Mouse (Mus musculus) spleen, postnatal 36 days (tissue): Measurements from ENCODE around the gene Arhgef26.

Experiments
- DNase-seq, 2 experiments: peaks; one replicate each; pipeline ENCODE4 v3.0.0; 2022; ENCODE audit warnings: low spot score in 2 of 2, mixed read lengths in 1 of 2

Arhgef26 gene

DNA sequence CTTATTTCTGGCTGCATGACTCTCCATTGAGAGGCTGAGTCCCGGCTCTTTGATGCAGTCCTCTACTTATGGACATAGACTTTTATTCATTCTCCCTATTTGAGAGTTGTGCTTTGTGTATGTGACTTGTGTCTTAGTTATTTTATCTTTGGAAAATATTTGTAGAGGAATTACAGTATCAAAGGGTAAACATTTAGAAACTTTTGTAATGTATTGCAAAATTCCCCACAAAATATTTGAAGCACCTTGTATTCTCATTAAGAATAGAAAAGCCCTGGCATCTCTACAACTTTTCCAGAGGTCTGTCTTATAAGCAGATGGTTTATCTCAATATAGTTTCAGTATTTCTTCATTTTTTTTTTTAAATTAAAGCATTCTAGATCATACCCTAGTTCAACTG lies 44.7 kb downstream of the Arhgef26 start:
- no peak for DNase-seq

DNA sequence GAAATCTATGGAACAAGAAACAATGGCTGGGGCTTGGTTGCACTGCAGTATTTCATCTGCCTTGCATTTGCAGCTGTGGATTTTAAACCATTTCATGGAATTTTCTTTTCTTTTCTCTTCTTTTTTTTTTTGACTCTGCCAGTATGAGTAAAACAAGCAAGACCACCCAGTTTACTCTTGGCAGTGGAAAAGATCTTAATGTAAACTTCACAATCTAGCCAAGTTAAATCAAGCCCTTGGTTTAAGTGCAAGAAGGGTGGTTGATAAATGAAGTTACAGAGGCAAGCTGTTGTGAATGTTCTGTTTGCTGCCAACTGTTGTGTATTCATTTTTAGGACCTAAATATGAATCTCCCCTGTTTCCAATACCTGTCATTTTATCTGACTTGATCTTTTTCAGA lies 54.5 kb downstream of the Arhgef26 start:
- DNase-seq = no peak

GRCm38 (mm10) chr3:62394284-62394683 lies 56.1 kb downstream of the Arhgef26 start:
- DNase-seq = no peak

GRCm38 (mm10) chr3:62395368-62395767 lies 57.2 kb downstream of the Arhgef26 start:
- no peak for DNase-seq

GRCm38 (mm10) chr3:62396109-62396508 lies 58.0 kb downstream of the Arhgef26 start:
- no peak for DNase-seq

DNA sequence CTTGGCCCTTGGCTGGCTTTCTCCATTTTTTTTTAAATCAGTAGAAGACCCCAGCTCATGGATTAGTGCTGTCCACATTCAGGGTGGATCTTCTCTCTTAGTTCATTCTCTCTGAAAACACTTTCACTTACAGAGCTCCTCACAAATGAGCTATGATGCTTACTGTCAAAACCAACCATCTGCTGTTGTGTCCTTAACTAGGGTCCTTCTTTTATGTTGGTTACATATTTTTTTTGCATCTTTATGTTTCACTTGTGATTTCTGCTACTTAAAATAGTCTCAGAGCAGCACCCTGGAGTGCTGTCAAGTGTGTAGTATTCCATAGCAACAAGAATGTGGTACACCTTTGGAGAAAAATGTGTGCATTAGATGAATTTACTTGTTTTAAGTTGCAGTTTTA lies 60.0 kb downstream of the Arhgef26 start:
- no peak for DNase-seq

DNA sequence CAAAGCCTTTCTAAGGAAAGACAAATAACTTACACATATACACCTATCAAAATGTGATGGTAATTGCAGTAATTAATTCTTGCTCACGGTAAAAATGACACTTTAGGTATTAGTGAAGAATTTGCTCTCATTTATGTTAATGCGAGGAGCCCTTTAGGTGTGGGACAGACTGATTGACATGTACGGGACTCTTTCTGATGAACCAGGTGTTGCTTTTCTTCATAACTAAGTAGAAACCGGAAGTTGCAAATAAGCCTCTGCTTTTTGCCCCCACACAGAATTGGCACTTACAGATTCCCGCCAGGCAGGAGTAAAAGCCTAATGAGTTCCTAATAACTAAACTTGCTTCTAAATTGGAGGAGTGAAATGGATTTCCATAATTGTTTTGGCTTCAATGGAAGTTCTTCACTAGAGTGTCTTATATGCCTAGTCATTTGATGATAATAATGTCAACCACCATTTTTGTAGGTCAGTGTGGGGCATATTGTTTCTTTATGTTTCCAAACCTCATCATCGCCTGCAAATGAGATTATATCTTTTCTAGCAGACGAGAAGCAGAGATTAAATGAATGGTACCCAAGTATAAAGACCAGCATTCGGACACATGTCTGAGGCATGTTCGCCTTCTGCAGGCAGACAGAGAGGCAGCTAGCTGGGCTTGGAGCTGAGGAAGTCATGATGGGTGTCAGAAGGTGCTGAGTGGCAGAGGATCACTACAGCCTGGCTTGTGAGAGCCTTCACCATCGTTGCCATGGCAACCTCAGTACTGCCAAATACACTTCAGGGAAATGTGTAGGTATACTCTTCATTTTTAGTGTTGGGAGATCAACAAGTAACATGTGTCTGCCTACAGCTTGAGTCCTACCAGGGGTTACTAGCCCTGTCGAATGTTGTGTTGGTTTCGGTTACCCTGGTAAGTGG lies 61.9 kb downstream of the Arhgef26 start:
- no peak for DNase-seq

GRCm38 (mm10) chr3:62402466-62402865 lies 64.3 kb downstream of the Arhgef26 start:
- DNase-seq = no peak

DNA sequence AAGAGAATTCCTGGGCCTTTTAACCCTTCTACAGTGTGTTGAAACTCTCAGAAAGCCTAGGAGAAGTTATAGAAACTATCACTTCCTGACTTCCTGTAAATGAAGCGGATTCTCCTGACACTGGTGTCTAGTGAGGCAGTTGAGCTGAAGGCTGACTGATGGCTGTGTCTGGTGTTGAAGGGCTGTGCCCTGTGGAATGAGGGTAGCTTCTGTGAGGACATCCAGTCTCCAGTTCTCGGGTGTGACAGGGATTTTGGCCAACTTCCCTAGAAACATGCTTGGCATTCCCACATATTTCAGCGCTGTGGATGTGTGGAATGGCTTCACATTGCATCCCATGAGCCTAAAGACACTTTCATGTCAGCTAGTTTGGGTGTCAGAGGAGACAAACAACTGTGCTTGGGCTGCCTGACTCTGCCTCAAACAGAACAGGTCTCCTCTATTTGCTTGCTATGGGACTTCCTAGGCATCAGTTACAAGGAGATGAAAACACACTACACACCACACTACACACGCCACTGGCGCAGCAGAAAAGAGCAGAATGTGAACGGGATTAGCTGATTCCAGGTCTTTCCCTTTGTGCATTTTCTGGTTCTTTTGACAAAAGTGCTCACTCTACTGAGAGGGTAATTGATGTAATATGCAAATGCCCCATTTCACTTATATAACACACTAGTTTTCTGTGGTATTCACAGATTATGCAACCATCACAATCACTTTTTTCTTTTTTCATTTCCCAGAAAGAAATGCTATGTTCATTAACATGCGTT lies 66.5 kb downstream of the Arhgef26 start:
- no peak for DNase-seq

DNA sequence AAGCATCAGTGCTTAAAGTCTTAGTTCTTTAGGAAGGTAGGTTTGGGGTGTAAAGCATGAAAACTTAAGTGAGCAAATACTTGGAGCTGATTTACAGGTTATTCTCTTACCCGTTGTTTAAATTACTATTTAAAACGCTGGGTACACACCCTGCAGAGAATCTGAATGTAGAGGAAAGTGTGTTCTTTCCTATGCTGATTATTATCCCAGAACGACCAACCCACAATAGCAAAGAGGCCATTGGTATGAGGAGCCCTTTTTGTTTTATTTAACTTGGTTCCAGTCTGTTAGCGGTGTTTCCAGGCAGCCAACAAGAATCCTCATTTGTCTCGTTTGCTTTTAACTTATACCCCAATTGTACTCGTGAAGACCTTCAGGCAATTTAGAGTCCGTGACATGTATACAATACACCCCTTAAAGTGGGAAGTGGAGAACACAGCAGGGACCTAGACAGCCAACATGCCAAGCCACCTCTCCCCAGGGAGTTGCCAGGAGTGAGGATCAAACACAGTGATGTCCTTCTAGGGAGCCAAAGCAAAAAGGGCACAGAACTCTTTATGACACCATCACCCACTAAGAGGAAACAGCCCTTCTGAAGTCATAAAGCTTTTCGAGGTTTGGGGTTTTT lies 71.5 kb downstream of the Arhgef26 start:
- no peak for DNase-seq

- DNase-seq = no peak
Observed at GRCm38 (mm10) chr3:62410491-62410890, 72.3 kb downstream of the Arhgef26 start.

GRCm38 (mm10) chr3:62412704-62413103 lies 74.6 kb downstream of the Arhgef26 start:
- DNase-seq = no peak

DNA sequence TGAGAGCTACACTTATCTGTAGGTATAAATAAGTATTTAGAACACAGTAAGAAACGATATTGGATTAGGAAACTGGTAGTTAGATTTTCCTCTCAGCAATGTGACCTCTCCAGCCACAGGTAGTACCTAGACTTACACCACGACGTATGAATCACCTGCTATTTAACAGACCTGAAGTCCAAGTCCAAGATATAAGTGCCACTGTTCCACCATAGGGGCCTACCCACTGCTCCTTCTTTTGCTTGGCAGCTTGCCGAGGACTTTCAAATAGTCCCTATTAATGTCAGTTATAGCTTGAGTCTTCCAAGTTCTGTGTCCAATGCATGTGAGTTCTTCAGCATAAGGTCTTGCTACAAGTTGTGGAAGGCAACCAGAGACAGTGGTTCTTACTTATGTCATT lies 76.8 kb downstream of the Arhgef26 start:
- no peak for DNase-seq

- no peak for DNase-seq
Observed at GRCm38 (mm10) chr3:62417458-62417857, 79.3 kb downstream of the Arhgef26 start.

DNA sequence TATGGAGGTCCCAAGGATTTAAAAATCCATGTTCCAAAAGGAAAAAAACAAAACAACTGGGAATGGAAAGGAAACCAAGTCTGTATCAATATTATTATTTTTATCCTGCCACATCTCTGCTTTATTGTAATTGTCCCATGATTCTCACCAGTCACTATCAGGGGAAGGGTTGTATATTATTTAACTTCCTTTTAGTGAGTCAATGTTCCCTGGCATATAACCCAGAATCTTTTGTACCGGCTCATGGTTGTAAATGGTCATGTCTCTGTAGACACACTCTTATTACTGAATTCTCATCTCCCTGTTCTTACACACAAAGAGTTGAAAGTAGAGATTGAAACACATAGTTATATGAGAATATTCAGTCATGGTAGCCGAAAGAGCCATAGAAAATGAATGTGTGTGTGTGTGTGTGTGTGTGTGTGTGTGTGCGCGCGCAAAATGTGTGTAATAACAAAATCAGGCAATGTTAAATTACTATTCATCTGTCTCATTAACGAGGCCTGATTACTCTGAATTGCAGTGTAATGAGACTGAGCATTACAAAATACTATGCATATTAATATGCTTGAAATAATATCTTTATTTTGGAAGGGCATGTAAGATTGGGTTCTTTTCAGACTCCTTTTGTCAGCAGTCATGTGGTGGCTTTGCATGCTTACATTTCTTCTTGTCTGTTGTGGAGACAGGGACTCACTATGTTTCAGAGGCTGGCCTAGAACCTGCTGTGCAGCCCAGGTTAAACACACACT lies 80.4 kb downstream of the Arhgef26 start:
- DNase-seq = no peak

GRCm38 (mm10) chr3:62433675-62434074 lies 95.5 kb downstream of the Arhgef26 start:
- no peak for DNase-seq

GRCm38 (mm10) chr3:62435923-62436322 lies 97.8 kb downstream of the Arhgef26 start:
- DNase-seq = no peak

DNA sequence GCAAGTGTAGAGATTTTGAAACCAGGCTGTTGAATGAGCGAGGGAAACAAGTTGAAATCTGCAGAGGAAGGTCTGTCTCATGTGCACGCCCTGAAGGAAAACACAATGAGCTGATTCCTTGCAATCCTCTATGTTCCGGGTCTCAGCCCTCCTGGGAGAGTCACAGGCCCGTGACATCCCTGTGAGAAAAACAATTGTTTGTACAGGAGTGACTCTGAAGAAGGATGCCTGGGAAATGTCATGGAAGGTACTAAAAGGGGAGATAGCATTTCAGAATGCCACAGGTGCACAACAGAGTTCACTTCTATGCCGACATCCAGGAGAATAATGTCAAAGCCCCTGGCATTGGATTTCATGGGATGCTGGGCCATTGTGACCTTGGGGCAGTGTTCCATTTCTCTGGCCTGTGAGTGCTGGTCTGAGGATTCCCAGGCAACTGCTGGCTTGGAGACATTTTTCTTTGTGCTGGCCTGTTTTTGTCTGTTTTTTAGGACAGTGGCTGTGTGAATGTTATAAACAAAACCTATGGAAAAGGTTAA lies 102.4 kb downstream of the Arhgef26 start:
- no peak for DNase-seq

DNA sequence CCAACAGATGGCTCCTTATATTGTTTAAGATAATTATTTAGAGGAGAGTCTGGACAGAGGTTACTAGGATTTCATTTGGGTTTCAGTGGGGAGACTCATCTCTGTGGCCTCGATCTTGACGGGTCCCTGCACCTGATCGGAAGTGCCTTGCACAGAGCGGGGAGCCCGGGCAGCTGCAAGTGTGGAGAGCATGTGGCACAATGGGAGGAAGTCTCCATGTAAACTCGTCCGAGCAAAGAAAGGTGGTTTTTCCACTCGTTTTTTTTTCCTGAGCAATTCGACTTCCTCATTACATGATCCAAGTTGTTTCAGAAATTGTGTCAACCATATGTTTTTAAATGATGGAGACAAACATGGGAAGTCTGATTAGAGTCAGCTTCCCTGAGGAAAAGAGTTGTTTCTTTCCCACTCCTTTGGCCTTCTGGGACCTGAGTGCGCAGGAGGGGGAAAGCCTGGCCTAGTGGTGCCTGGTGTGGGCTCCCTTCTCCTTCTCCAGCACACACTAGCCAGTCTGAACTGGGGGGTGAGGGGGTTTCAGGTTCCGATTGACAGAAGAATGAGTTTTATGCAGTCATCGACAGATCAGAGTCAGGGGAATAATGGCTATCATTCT lies 105.5 kb downstream of the Arhgef26 start:
- DNase-seq = no peak

DNA sequence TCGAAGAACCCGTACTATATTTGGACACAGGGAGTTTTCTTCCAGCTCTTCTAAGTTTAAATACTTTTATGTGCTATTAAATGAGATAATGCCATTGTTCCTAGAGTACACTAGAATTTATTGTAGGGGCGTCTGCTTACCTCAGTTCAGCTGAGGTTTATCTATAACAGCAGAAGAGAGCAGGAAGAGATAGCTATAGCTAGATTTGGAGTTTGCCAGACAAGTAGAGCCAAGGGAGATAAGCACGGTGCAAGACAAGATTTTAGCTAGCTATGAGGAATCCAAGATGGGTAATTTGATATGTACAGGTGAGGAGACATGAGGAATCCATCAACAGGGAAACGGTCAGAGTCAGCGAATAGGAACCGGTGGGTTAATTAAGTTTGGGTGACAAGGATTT lies 108.1 kb downstream of the Arhgef26 start:
- no peak for DNase-seq

DNA sequence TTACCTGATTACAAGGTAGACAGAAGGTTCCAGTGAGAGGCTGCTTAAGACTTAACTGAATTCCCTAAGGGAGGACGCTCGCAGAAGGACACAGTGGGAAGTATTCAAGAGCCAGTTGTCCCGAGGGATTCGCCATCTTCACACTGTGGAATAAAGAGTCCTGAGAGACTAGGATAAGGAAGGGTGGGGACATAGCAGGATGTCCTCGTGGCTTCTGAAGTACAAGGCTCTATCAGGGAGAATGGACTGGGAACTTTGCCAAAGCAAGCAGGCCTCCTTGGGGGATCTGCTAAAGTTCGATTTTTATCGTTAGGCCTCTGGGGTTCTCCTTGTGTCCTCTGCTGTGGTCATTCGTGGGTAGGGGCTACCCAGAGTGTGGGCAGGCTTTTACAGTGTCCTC lies 109.0 kb downstream of the Arhgef26 start:
- no peak for DNase-seq
